30 mouse cellular contexts compared by ENCODE assay signal in genomic region chr8:114718821-114719220, GRCm38 (mm10).
"Had no signal": no experiment of that assay in that cellular context is flagged by ENCODE, and none has a peak within 500 bp of the region (broad histone marks: within the 10 kb centered on the region; RNA-seq: fewer than 3 reads in every experiment).

No protein-coding gene starts in this region.

- H3K4me1 ChIP-seq: liver, embryonic 12.5 days; liver, embryonic 13.5 days; liver, embryonic 15.5 days; megakaryocyte, embryonic 14.5 days; midbrain, embryonic 12.5 days; midbrain, embryonic 13.5 days had no signal

- H3K36me3 ChIP-seq: limb, embryonic 10.5 days; limb, embryonic 12.5 days; limb, embryonic 13.5 days; limb, embryonic 15.5 days; liver, embryonic 12.5 days; liver, embryonic 13.5 days; liver, embryonic 15.5 days; lung, embryonic 15.5 days; midbrain, embryonic 10.5 days; midbrain, embryonic 12.5 days; midbrain, embryonic 13.5 days; neural tube, embryonic 12.5 days; neural tube, embryonic 13.5 days had no signal

- H3K9me3 ChIP-seq: limb, embryonic 10.5 days; limb, embryonic 12.5 days; limb, embryonic 13.5 days; limb, embryonic 15.5 days; liver, embryonic 12.5 days; liver, embryonic 13.5 days; liver, embryonic 15.5 days; lung, embryonic 15.5 days; midbrain, embryonic 10.5 days; midbrain, embryonic 12.5 days; midbrain, embryonic 13.5 days; neural tube, embryonic 12.5 days; neural tube, embryonic 13.5 days had no signal

- H3K9ac ChIP-seq: limb, embryonic 12.5 days; limb, embryonic 13.5 days; limb, embryonic 15.5 days; liver, embryonic 12.5 days; liver, embryonic 13.5 days; liver, embryonic 14.5 days; liver, embryonic 15.5 days; liver, postnatal 0 days; lung, embryonic 14.5 days; lung, embryonic 15.5 days; midbrain, embryonic 12.5 days; midbrain, embryonic 13.5 days; neural tube, embryonic 12.5 days; neural tube, embryonic 13.5 days had no signal

- DNase-seq: liver; liver, embryonic 13.5 days; liver, postnatal 0 days; lung, adult 18-20 months; lung, adult 2 months; lung, embryonic 14.5 days; lung, postnatal 10 days; lung, postnatal 14 days; lung, postnatal 36 days; lung, postnatal 4 days; midbrain, embryonic 14.5 days had no signal

- H3K27me3 ChIP-seq: limb, embryonic 13.5 days; limb, embryonic 15.5 days; liver, embryonic 12.5 days; liver, embryonic 13.5 days; liver, embryonic 15.5 days; lung, embryonic 15.5 days; megakaryocyte, embryonic 14.5 days; midbrain, embryonic 12.5 days; midbrain, embryonic 13.5 days; neural tube, embryonic 12.5 days; neural tube, embryonic 13.5 days had no signal

- H3K4me3 ChIP-seq: limb, embryonic 10.5 days; limb, embryonic 12.5 days; limb, embryonic 13.5 days; limb, embryonic 15.5 days; liver, embryonic 12.5 days; liver, embryonic 13.5 days; liver, embryonic 15.5 days; lung, embryonic 15.5 days; megakaryocyte, embryonic 14.5 days; midbrain, embryonic 10.5 days; midbrain, embryonic 12.5 days; midbrain, embryonic 13.5 days; myocyte; neural tube, embryonic 12.5 days; neural tube, embryonic 13.5 days had no signal

- H3K4me2 ChIP-seq: limb, embryonic 12.5 days; limb, embryonic 13.5 days; limb, embryonic 15.5 days; liver, embryonic 11.5 days; liver, embryonic 12.5 days; liver, embryonic 13.5 days; liver, embryonic 15.5 days; lung, embryonic 14.5 days; lung, embryonic 15.5 days; midbrain, embryonic 12.5 days; midbrain, embryonic 13.5 days; neural tube, embryonic 12.5 days; neural tube, embryonic 13.5 days had no signal

- H3K27ac ChIP-seq: limb, embryonic 15.5 days; liver, embryonic 12.5 days; liver, embryonic 13.5 days; liver, embryonic 14.5 days; liver, embryonic 15.5 days; lung, embryonic 15.5 days; macrophage; midbrain, embryonic 10.5 days; midbrain, embryonic 12.5 days; midbrain, embryonic 13.5 days; neural tube, embryonic 12.5 days; neural tube, embryonic 13.5 days had no signal

- ATAC-seq: liver, embryonic 12.5 days; liver, postnatal 0 days; lung, postnatal 0 days; midbrain, embryonic 13.5 days; midbrain, embryonic 16.5 days had no signal
